Mouse (Mus musculus) lung, postnatal 0 days (tissue): ENCODE data around the gene Asxl1. TPM values are rescaled to one million over a fixed set of nuclear protein-coding genes. Genes with fewer than 3 reads are reported as not detected.

Source experiments
- ATAC-seq: fragments of 200-750 bp; cut with Nextera tagmentation; 2 replicates; pipeline ENCODE4 v1.8.0; 2017; ENCODE audit warnings: moderate library complexity
- DNase-seq: peaks from one replicate; pipeline ENCODE4 v3.0.0-alpha.2; 2016; ENCODE audit warnings: low spot score
- H3K27ac ChIP-seq: fragments of 300-500 bp; sonication (generic); 2 replicates; pipeline ENCODE4 v1.5.1; 2014; ENCODE audit warnings: antibody characterized with exemption, mild to moderate bottlenecking, low read length, mixed read lengths
- H3K27me3 ChIP-seq: fragments of 300-500 bp; sonication (generic); replicated peaks from 2 replicates; pipeline ENCODE4 v1.6.1; 2014; ENCODE audit warnings: low read length, mixed read lengths; ENCODE audit not compliant: insufficient read depth
- H3K36me3 ChIP-seq: fragments of 300-500 bp; sonication (generic); 2 replicates; pipeline ENCODE4 v1.6.1; 2014; ENCODE audit warnings: low read length, mixed read lengths; ENCODE audit not compliant: insufficient read depth
- H3K4me1 ChIP-seq: fragments of 300-500 bp; sonication (generic); 2 replicates; pipeline ENCODE4 v1.6.1; 2014; ENCODE audit warnings: antibody characterized with exemption, low read depth, low read length, mixed read lengths; ENCODE audit not compliant: insufficient read depth
- H3K4me2 ChIP-seq: fragments of 300-500 bp; sonication (generic); replicated peaks from 2 replicates; pipeline ENCODE4 v1.6.1; 2014; ENCODE audit warnings: low read depth, mild to moderate bottlenecking, low read length, moderate library complexity, mixed read lengths
- H3K4me3 ChIP-seq: fragments of 300-500 bp; sonication (generic); 2 replicates; pipeline ENCODE4 v1.5.1; 2014; ENCODE audit warnings: low read depth, low read length
- H3K9ac ChIP-seq: fragments of 300-500 bp; sonication (generic); replicated peaks from 2 replicates; pipeline ENCODE4 v1.6.1; 2014; ENCODE audit warnings: low read depth, mild to moderate bottlenecking
- H3K9me3 ChIP-seq: fragments of 300-500 bp; sonication (generic); 2 replicates; pipeline ENCODE4 v1.6.1; 2016; ENCODE audit warnings: low read length, mixed read lengths
- CTCF ChIP-seq: IDR thresholded peaks from 2 replicates; pipeline ENCODE4 v1.5.1; 2016; ENCODE audit warnings: antibody characterized with exemption, mild to moderate bottlenecking
- EP300 ChIP-seq: IDR thresholded peaks from 2 replicates; pipeline ENCODE4 v1.6.1; 2016; ENCODE audit warnings: antibody characterized with exemption, mild to moderate bottlenecking, control low read depth
- WGBS: fragments of 180-500 bp; shearing (Covaris S2); extraction: QIAGEN DNeasy Blood & Tissue Kit; methylation state at CpG from one replicate; pipeline ENCODE4 v1.1.7; 2014; 5-methylcytosine and 5-hydroxymethylcytosine counted together
- polyA plus RNA-seq: library from polyadenylated mRNA; unstranded; fragments of >200 nt; fragmentation: Nextera tagmentation; extraction: Ambion mirVana; gene quantifications from 2 replicates; pipeline ENCODE4 v1.2.1, GENCODE M21; 2015

Asxl1 gene
- 10.3 and 12.1 TPM in 2 replicates for polyA plus RNA-seq

DNA sequence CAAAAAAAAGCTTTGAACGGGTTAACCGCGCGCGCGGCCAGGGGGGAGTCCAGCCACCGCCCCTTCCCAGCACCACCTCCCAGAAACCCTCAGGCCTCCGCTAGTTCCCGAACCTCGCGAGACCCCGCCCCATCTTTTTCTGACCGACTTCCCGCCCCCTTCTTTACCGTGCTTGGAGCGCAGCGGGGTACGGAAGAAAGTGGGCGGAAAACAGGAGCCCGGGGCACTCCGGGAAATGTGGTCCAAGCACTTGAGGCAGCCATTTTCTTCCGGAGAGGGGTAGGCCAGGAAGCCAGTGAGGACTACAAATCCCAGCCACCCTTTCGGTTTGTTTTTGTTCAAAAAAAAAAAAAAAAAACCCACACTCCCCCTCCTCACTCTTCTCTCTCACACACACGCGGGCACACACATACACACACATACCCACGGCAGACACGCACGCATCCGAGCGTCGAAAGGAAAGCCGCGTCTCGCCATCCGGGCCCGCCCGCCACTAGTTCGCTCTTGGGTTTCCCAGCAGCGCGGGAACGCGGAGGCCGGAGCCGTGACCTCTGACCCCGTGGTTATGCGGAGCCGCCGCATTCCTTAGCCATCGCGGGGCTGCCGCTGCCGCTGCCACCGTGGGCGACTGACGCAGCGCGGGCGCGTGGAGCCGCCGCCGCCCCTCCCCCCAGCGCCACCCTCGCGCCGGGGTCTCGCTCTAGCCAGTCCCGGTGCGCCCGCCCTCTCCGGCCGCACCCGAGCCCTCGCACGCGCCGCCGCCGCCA is at the start of gene Asxl1:
Gene Asxl1, plus strand, starts transcription at position 376 of the 767 bp plus-strand sequence.
- DNase-seq = peak; percentile 100
- H3K9ac ChIP-seq = peak within 1 kb of the TSS; percentile 92
- H3K9me3 ChIP-seq = no peaks in the 10 kb centered on the region
- H3K36me3 ChIP-seq = no peaks in the 10 kb centered on the region
- no peaks in the 10 kb centered on the region for H3K27me3 ChIP-seq
- TF ChIP-seq CTCF = no peak
- peak; percentile 91 for TF ChIP-seq EP300
- peaks cover 19% of the 10 kb centered on the region; the same call in 1 of the 2 replicates for H3K4me1 ChIP-seq
- ATAC-seq = peak; percentile 96
- H3K27ac ChIP-seq = peak within 1 kb of the TSS; percentile 99
- under 1% methylated on average over 51 of the region's 79 CpGs for WGBS
- H3K4me3 ChIP-seq = peak within 1 kb of the TSS; percentile 98
- peak within 1 kb of the TSS; percentile 80 for H3K4me2 ChIP-seq

DNA sequence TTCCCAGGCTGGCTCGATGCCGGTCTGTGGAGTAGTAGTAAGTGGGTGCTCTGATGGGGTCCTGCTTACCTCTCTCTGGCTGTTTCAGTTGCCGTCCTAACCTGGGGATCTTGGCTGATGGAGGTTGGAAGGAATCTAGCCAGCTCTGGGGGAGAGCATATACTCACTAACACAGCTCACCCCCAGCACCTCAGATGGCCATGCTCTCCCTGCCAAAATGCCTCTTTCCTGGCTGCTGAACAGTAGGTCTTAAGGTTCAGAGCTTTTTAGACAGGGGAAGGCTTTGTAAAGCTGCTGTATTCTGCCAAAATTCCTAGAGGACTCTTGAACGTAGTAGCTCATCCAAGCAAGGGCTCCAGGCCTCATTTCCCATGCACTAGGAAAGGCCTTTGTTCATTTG is 47.9 kb upstream of the Asxl1 start:
- Histone ChIP-seq H3K4me2 (no peak overlapping the region), H3K27me3 (no peaks in the 10 kb centered on the region), H3K9me3 (no peaks in the 10 kb centered on the region), H3K36me3 (no peaks in the 10 kb centered on the region), H3K4me1 (no peaks in the 10 kb centered on the region), H3K9ac (no peak overlapping the region), H3K27ac (no peak overlapping the region), H3K4me3 (no peak overlapping the region)
- TF ChIP-seq EP300 (no peak), CTCF (no peak)
- ATAC-seq (no peak), DNase-seq (no peak)
- WGBS = 84% methylated on average over 4 of the region's 4 CpGs

DNA sequence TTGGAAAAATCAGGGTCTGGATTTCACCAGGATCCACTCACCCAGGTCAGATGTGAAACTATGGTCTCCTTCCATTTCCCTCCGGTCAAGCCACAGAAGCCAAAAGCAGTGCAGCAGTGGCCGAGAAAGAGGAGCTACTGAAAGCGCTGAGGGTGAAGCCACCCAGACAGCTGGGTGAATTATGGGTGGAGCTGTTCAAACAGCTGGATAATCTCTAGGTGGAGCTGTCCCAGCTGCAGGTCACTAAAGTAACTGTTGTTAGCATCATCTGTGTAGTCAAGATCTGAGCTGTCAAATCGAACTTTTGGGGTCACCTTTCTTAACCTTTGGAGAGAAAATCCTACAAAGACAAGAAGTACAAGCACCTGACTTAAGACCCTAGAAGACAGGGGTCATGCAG is 47.2 kb upstream of the Asxl1 start:
- H3K4me1 ChIP-seq = no peaks in the 10 kb centered on the region
- WGBS = 61% methylated on average over 4 of the region's 4 CpGs
- no peak overlapping the region for H3K9ac ChIP-seq
- H3K4me3 ChIP-seq = no peak overlapping the region
- H3K27me3 ChIP-seq = no peaks in the 10 kb centered on the region
- TF ChIP-seq EP300 (no peak), CTCF (no peak)
- H3K36me3 ChIP-seq = no peaks in the 10 kb centered on the region
- no peak overlapping the region for H3K4me2 ChIP-seq
- H3K27ac ChIP-seq = no peak overlapping the region
- ATAC-seq (no peak), DNase-seq (no peak)
- no peaks in the 10 kb centered on the region for H3K9me3 ChIP-seq

DNA sequence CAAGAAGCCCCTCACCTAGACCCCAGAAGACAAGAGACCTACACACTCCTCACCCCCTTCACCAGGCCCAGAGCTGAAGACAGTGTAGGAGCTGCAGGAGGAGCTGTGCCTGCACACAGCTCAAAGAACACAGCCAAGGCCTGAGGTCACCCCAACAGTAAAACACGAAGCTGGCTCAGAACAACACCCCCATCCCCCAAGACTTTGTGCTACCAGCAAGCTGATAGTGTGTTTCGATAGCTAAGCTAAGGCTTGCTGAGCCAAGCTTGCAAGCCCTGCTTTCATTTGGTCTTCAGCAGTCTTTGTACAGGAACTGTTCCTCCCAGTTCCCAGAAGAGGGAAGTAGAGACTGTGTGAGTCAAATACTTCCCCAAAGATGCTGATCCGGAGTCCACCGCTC is 46.8 kb upstream of the Asxl1 start:
- no peak overlapping the region for H3K4me3 ChIP-seq
- peak; percentile 66 for DNase-seq
- H3K36me3 ChIP-seq = no peaks in the 10 kb centered on the region
- peak; percentile 55 for ATAC-seq
- TF ChIP-seq CTCF (peak; percentile 45; the same call in 1 of the 2 replicates), EP300 (no peak)
- no peak overlapping the region for H3K4me2 ChIP-seq
- no peaks in the 10 kb centered on the region for H3K4me1 ChIP-seq
- no peaks in the 10 kb centered on the region for H3K27me3 ChIP-seq
- H3K9me3 ChIP-seq = no peaks in the 10 kb centered on the region
- H3K9ac ChIP-seq = no peak overlapping the region
- H3K27ac ChIP-seq = no peak overlapping the region
- WGBS = 62% methylated on average over 4 of the region's 4 CpGs

DNA sequence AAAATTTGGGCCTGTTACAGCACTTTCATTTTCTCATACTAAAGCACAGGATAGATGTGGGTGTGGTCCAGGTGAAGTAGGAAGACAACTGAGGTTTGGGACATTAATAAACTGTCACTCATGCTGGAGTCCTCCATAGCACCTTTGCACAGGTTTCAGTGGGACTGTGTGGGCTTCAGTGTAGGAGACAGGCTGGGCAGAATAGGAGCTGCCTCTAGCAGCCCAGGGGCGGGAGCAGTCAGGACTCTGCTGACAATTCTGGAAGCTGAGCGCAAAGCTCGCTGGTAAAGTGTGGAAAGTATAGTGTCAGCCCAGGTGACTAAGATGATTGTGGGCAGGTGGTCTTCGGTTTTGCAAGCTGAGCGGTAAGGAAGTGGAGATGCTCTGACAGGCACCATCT is 44.5 kb upstream of the Asxl1 start:
- no peaks in the 10 kb centered on the region for H3K9me3 ChIP-seq
- 89% methylated on average over 5 of the region's 5 CpGs for WGBS
- DNase-seq (no peak), ATAC-seq (no peak)
- no peak overlapping the region for H3K27ac ChIP-seq
- H3K27me3 ChIP-seq = no peaks in the 10 kb centered on the region
- no peaks in the 10 kb centered on the region for H3K4me1 ChIP-seq
- no peak for TF ChIP-seq EP300
- no peak for TF ChIP-seq CTCF
- H3K36me3 ChIP-seq = no peaks in the 10 kb centered on the region
- no peak overlapping the region for H3K9ac ChIP-seq
- H3K4me3 ChIP-seq = no peak overlapping the region
- H3K4me2 ChIP-seq = no peak overlapping the region

DNA sequence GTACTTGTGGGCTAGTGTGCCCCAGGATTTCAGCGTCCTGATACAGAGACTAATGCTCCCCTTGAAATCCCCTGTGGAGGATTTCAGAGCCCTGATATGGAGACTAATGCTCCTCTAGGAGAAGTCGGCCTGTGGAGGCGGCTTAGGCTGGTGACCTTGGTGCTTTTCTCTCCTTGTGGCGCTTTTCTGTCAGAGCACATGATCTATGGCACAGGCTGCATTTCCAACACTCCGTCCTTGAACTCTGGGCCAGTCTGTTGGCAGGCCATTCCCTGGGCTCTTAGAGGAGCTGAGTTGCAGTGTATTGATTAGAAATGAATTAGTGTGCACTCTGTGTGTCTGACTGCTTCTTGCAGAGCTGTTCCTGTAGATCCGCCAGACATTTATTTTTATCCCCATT is 40.4 kb upstream of the Asxl1 start:
- no peak overlapping the region for H3K27ac ChIP-seq
- H3K4me1 ChIP-seq = no peaks in the 10 kb centered on the region
- H3K27me3 ChIP-seq = no peaks in the 10 kb centered on the region
- H3K9ac ChIP-seq = no peak overlapping the region
- H3K9me3 ChIP-seq = no peaks in the 10 kb centered on the region
- WGBS = 72% methylated on average over 6 of the region's 6 CpGs
- DNase-seq = no peak
- TF ChIP-seq EP300 = no peak
- no peak for TF ChIP-seq CTCF
- H3K36me3 ChIP-seq = no peaks in the 10 kb centered on the region
- H3K4me3 ChIP-seq = no peak overlapping the region
- no peak overlapping the region for H3K4me2 ChIP-seq
- no peak for ATAC-seq
